Mouse (Mus musculus): Measurements from ENCODE around the gene Ptbp3.

- TF ChIP-seq CTCF (IDR thresholded peaks at IDR 0.05) (no peak), EP300 (IDR thresholded peaks at IDR 0.05) (0 out of 2 replicates have a peak, but pooled peaks have one; percentile 23)
Measured at GRCm38 (mm10) chr4:59452503-59452933, 96.6 kb downstream of the Ptbp3 start.
